Mouse (Mus musculus) retina, postnatal 7 days (tissue): ENCODE data around the gene Syt1.

Experiments used
- DNase-seq: peaks from one replicate; pipeline ENCODE4 v3.0.0-alpha.2; 2012; ENCODE audit warnings: low read depth, low spot score

The Syt1 gene

DNA sequence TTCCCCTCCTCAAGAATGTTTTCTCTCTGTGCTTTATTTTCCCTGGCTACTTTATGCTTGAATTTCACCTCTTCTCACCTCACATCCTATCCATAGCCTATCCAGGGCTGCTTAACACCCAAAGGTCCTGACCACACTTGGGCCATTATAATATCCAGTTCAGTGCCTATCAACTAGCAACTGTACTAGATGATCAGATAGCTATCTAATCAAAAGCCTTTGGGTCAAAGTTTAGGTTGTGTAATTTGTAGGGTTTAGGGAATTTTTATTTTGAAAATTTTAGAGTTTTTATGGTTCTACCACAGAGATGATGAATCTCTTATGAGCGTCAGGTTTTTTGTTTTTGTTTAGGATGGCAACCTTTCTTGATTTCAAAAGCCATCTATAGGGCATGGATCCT lies 125.0 kb downstream of the Syt1 start:
- DNase-seq: no peak

DNA sequence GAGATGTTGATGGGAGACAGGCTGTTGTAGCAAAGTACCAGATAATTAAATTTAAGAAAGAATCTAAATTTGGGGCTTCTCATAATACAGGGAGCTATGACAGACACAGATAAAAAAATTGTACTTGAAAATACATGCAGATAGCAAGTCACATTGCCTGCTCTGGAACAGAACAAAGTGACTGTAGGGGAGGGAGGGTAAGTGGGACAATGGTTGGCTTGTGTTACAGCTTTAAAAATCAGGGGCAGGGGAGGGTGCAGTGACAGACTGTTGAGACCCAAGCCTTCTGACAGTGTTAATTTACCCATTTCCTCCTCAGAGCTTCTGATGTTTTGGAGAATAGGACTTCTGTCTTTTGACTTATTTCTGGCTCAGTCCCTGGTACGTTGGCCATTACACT lies 126.3 kb downstream of the Syt1 start:
- no peak for DNase-seq

DNA sequence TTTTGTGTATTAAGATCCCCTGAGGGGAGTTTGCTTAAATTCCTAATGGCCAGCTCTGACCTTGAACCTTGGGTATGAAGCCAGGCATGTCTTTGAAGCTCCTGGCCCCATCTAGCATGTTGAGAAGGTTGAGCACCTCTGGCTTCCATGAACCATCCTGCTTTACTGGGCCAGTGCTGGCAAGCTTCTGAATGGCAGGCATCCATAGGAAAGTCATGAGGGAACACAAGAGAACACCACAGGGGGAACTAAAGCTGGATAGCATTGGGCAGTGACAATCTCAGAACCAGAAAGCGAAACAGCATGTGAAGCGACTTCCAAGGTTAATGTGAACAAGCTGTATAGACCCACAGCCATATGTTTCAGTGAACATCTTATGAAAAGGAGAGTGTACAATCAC lies 130.4 kb downstream of the Syt1 start:
- no peak for DNase-seq

DNA sequence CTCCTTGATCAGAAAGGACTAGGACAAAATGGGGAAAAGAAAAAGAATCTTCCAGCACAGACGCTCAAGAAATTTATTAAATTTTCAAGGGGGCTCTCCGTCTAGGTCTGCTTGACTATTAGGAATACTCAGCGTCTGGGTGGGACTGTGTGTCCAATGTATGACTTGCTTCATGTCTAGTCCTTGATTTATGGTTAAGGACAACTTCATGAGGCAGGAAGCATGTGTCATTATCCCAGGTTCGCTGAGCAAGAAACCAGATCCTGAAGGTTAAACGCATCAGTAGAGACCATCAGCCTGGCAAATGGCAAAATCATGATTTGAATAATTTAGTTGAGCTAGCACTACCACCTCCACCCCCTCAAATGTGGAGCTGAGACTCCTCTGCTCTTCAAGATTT lies 135.1 kb downstream of the Syt1 start:
- DNase-seq: no peak

DNA sequence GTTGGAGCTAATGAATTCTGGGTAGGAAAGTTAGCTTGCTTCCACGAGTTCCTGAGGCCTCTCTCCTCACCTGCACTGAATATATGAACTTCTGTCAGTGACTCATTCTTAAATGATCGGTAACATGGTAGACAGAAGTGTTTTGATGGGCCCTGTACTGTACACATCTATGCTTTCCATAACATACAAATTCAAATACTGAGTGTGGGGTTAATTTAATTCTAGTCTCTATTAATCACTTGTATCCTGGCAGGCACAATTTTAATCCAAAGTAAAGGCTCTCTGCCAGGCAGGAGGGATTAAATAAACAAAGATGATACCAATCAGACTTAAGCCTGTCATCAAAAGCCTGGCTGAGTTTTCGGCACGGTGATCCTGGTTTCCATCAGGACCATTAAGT lies 136.1 kb downstream of the Syt1 start:
- DNase-seq: no peak

DNA sequence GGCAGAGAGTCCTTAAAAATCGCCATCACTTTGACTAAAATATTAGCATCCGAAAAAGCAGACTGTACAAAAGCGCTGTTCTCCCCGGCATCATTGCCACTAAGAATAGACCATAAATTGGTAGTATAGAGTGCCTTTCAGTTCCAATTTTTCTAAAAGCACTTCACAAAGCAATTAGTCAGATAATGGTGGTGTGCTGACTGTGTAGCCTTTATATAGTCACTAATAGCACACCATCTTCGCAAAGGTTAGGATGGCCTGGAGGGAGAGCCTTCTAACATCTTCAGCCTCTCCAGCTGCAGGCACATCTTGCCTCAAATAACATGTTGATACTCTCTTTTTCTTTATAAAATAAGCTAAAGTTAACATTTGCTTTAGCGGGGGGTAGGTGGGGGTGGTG lies 138.4 kb downstream of the Syt1 start:
- DNase-seq: no peak

DNA sequence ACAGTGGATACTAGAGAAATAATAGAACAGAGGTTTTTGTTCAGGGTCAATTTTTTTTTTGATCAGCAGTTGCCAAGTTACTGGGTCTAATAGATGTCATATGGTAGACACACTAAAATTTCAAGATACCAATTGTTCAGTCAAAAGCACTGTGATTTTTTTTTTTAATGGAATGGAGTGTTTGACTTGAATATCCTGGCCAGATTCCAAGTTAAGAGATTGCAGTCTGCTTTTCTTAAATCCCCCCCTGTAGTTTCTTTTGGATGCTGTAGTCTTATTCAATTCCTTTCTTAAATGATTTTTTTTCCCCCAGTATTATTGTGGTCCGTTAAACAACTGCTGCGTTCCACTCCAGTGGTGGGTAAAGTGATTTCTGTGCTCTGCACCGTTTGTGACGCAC lies 140.2 kb downstream of the Syt1 start:
- no peak for DNase-seq

DNA sequence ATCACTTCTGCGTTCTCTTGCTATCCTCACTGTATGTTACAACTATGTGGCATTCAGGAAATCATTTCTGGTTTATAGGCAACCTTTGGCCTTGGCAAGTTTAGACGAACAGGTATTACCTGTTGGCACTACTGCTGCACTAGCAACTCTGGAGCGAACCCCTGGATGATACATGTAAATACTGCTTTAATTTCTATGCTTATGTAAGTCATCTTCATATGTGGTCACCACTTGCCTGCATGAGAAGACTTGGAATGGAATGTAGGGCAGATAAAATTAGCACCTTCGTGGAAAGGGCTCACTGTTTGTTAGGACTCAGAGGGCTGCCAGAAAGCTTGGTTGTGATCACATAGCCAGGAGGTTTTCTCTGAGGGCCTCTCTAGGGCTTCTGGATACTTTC lies 142.6 kb downstream of the Syt1 start:
- DNase-seq: no peak

DNA sequence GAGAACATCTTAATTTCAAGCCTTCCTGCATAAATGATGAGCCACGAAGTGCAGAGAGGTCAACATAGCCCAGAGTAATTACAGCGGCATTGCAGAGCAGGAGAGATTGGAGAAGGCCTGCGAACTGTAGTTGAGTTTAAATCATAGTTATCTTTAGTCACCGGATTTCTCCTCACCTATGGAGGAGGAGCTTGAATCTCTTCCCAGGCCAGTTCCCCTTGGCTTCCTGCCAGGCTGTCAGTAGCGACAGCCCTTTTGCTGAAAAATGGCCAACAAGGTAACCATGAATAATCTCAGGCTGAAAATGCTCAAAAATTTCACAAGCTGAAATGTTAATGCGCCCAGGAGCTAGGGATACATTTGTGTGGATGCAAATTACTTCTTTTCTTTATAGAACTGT lies 143.6 kb downstream of the Syt1 start:
- no peak for DNase-seq

DNA sequence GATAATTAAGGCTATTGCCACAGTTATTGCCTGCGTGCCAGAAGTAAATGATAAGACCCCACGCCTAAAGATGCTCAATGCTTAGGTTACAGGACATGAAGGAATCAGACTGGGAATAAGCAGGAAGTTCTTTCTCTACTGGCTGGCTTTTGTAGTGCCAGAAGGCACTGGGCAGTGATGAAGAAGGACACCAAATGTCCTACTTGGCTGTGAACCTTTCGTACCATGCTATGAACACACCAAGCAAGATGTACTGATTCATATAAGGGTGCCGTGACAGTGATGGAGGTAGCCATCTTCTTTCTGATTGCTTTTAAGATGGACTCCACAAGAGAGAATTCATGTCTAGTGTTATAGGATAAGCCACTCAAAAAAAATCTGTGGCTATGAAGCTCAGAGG lies 145.2 kb downstream of the Syt1 start:
- DNase-seq: no peak

DNA sequence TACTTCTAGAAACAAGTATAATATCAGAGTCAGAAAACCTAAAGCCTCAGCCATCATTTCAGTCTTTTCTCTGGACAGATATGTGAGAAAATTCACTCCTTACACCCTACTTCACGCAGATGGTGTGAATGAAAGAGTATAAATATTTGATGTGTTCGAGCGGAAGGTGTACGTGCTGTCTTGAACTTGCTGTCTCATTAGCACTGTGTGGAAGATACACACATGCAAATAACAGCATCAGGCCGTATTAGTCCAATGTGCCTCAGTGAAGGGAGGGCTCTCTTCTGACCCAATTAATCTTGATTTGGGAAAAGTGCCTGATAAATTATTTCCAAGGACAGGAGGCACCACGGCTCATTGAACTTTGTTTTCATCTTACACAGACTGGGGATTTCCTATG lies 154.8 kb downstream of the Syt1 start:
- no peak for DNase-seq

DNA sequence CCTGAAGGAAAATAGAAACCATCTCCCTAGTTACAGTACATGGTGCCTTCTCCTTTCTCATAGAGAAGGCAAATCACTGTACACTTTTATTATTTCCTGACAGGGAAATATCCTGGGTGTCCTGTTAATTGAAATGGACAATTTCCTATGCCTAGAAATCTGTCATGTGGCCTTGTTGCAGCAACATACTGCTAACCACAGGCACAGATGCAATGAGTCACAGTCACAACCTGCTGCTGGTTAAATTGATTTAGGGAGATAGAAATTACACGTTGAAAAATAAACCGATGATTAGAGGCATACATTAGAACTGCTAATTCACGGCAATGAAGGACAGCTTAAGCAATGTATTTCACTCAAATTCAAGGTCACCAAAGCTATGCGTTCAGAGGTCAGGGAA lies 158.0 kb downstream of the Syt1 start:
- DNase-seq: no peak

DNA sequence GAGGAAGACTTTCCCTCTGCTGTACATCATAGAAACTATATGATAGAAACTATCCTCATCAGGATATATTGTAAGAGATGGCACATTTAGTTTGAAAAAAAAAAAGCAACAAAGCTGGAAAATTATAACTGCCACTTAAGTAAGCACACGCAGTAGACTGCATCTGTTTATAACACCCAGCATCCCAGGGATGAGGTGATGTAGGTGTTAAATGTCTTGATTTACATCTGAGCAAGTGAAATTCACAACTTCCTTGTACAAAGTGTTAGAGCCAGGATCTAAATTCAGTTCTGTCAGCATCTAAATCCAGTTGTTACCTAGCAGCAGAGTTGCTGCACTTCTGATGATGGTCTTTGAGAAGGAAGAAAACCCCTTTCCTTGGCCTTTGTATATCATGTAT lies 173.3 kb downstream of the Syt1 start:
- DNase-seq: no peak

DNA sequence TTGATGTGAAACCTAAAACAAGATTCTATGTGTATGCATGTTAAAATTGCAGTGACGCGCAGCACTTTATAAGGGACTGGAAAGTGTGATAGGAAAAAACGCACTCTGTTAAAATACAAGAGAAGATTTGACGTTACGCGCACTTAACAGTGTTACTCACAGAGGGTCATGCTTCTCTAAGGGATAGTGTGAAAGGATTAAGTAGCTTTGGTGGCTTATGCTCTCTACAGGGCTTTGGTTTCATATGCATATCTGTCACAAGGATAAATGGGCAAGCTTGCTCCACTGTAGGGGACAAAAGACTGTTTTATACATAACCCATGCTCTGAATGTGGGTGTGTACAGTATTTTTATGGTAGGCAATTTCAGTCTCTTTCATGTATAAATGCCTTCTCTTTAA lies 178.5 kb downstream of the Syt1 start:
- DNase-seq: peak; percentile 13

DNA sequence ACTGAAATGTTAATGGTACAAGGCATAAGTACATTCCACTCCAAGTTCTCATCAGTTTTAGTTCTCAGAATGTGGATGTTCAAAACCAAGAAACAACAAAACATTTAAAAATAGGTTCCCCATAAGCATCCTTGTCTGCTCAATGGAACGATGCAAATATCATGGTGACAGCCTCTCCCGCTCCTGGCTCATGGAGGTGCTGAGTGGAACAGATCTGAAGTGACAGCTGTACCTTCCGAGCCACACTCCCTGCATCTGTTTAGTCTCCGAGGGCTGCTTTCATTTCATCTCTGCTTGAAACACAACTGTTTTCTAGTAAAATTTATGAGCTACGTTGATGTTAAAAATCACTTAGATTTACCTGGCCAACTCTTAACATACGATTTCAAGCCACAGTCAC lies 179.0 kb downstream of the Syt1 start:
- DNase-seq: peak; percentile 17

DNA sequence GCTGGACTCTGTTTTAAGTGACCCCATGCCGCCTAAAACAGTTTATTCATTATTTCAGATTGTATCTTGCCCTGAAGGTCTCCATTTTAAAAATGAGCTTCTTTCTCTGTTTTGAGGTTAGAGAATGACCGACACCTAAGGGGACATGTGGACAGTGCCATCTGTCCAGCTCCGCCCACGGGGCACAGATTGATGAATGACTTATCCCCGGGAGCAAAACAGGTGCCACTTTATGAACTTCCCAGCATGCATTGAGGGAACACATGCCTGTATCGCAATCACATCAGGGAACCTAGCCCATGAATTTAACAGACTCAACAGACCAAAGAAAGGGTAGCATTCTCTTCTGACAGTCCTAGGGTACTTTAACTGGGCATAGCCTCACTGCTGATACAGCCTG lies 188.5 kb downstream of the Syt1 start:
- DNase-seq: no peak

DNA sequence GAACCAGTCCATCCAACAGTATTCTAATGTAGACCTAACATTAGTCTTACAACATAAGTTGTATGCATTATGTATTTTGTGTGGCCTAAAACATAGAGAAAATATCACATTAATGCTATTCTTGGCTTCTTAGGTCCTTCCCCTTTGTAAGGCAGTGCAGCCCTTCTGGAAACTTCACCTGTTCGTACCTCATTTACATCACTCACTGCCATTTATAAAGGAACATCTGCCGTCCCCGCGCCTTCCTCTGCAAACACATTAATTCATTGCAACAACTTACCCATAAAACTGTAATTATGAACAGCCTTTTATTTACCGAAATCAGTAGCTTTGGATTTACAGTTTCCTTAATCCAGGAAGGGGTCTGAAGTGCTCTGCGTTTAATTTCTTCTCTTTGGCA lies 195.4 kb downstream of the Syt1 start:
- DNase-seq: no peak

DNA sequence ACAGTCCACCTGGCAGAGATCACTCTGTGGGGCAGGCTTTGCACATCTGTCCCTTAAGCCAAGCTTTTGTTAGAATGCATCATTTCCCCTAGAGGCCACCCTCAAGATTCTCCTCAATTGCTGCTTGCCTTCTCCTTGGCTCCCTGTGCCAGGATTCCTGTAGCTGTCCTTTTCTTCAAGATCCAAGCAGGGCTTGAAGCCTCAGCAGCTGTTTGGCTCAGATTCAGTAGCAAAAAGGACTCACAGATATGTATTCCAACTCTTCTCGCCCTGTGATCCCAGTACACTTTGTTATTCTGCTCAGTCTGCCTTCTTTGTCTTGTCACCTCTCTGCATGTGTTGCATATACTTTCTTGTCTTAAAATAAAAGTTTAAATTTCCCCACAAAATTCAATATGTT lies 206.4 kb downstream of the Syt1 start:
- no peak for DNase-seq

DNA sequence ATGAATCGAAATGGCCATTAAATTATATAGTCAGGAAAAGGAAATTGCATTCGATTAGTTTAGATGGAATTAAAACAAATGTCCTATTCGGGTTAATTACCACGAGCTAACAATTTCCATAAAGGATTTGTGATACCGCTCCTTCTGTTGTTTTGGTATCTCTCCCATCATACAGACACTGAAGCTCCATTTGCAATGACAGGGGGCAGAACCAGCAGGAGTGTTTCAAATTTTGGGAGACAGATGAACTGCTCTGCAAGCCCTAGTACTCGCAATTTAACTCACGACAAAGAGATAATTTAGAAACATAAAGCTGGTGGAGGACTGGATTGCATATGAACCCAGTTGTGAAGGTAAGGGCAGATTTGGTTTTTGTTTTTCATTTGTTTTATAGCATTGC lies 210.0 kb downstream of the Syt1 start:
- DNase-seq: no peak

DNA sequence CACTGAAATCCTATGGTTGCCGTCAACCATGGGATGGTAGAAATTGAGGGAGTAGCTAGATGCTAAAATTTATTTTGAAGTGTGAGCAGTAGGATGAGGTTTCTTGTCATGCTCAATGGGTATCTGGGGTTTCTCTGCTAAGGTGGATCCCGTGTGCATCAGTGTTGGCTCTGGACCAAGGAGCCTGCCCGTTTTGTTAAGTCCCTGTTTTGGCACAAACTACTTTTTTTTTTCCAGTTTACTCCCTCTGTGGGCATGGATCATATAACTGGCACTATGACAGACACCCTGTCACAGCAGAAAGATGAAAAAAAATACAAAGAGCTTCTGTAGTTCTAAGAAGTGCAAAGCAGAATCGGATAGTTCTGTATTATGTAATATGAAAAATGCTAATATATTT lies 212.0 kb downstream of the Syt1 start:
- no peak for DNase-seq

DNA sequence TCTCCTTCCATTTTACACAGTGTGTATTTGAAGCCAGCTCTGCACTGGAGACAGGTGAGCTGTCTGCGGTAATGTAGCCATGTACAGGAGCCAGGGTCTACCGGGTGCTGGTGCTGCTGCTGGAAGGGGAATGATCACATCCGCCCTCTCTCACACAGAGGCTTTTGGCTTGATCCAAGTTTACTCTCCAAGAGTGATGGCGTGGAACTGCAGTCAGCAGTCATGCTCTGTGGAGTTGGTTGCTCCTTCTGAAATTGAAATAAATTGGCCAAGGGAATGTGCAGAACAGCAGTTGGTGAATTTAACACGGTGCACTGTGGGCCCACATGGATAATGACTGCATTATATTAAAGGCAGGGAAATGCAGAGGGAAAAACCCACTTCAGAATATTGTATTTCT lies 228.0 kb downstream of the Syt1 start:
- no peak for DNase-seq

DNA sequence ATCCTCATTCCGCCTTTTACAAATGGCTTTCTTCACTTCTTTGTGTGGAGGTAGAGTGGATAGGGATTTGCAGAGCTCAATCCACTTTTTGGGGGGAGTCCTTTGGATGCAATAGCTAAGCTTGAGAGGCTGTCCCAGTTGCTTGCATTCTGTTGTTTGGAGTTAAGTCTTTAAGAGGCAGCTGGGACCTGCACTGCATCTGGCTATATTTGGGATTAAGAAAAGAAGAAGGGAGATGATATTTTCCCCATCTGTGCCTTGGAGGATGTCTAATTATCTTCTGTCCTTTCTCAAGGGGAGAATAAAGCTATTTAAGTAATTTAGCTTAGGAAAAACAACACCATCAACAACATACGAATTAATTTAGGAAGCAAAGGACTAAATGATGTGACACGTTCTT lies 230.2 kb downstream of the Syt1 start:
- no peak for DNase-seq

DNA sequence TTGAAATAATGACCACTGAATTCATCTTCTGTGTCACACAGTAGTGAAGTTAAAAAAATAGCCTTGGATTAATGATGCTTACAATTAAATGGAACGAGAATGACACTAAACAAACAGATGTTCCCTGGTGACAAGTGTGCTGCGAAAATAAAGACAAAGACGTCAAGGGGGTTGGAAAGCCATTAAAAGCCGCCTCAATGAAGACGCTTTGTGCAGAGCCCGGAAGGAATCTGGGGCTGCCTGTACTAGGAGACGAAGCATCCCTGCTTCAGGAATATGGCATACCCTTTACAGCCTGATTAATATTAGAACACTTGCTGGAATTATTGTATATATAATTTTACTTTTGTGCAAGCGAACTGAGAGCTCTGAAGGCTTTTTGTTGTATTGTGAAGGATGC lies 234.0 kb downstream of the Syt1 start:
- no peak for DNase-seq

DNA sequence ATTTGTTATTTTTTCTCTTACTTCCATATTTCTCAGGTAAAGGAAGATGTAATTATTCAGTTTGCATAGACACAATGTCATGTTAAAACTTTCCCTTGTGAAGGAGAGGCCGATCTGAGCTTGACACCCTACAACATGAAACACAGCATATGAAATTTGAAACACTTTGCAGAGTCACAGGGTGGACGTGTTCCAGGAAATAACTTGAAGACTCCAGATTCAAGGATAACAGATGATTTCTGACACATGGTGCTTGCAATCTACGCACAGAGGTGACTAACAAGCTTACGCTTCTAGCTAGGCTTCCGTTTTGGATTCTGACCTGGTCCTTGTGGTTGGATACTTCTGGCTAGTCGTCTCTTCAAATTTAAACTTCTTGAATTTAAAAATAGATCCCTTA lies 239.7 kb downstream of the Syt1 start:
- no peak for DNase-seq

DNA sequence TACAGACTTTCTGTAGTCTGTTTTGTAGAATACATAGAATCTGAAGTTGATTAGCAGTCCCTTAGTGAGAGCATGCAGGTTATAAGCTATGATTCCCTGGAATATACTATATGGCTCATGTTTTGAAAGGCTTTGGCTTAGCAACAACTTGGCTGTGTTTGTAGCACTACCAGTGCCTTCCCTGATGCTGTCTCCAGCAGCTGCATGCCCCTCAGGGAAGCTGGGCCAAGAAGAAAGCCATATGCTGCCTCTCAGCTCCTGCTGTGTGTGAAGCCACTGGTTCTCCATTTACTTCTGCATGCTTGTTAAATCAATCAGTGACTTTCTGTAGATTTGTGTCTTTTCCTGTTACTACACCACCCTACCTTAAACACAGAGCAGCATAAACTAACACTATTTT lies 245.2 kb downstream of the Syt1 start:
- no peak for DNase-seq
